Mouse (Mus musculus): ENCODE measurements around the gene Matn1.

The Matn1 gene

DNA sequence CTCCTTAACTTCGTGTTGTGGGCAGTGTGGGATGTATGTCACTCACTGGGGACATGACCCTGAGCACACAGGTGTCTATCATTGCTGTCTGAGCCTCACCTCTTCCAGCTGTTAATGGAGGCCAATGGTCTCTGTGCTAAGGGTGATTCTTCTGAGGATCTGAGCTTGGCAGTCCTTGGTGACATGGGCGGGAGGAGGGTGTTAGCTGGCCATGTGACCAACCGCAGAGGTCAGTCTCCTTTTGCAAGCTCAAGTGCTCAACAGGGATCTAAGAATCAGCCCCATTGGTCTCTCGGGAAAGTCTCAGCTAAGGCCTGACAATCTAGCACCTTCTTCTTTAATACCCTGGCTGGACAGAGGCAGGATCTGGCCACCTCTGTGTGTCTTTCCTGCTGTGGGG, 26.6 kb upstream of the Matn1 start:
- DNase-seq (ENCODE audit: low spot score): no peak

GRCm38 (mm10) chr4:130918805-130919749, 25.1 kb upstream of the Matn1 start:
- no peak for DNase-seq (ENCODE audit: low spot score)

GRCm38 (mm10) chr4:130919750-130920356, 24.3 kb upstream of the Matn1 start:
- DNase-seq (ENCODE audit: low spot score): no peak

DNA sequence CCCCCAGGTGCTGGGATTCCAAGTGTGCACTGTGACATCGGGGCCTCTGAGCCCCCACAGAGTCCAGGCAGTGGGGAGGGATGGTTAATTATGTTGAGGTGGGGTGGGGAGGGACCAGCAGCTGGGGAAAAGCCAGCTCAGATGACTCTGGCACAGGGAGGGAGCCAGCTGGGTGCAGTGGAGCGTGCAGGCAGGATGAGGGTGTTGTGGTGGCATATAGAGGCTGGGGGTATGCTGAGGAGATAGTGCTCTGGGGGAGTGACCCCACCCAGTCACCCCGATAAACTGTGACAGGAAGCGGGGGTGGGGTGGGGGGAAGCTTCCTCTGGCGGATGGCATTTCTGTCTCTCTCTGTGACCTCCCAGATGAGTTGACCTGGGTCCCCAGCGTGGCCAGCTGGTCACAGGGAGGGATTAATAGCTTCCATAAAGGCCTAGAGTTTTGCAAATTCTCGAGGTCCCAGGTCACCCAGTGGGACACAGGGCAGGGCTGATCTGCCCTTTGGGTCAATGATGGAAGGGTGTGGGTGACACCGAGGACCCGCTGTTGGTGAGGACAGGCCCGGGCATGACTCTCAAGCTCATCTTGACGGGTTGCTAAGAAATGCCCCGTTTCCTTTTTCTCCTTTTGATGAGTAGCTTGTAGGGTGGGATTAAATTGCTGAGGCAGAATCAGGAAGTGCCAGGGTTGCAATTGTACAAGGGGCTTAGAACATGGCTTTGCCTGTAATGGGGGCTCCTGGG, 23.1 kb upstream of the Matn1 start:
- no peak for DNase-seq (ENCODE audit: low spot score)

- DNase-seq (ENCODE audit: low spot score): no peak
Observed at GRCm38 (mm10) chr4:130921986-130922385, 22.2 kb upstream of the Matn1 start.

- no peak for DNase-seq (ENCODE audit: low spot score)
Observed at GRCm38 (mm10) chr4:130926274-130926673, 17.9 kb upstream of the Matn1 start.

GRCm38 (mm10) chr4:130927821-130928220, 16.4 kb upstream of the Matn1 start:
- DNase-seq (ENCODE audit: low spot score): no peak

- DNase-seq (ENCODE audit: low spot score): no peak
Observed at GRCm38 (mm10) chr4:130942644-130943043, 1.5 kb upstream of the Matn1 start.

- DNase-seq (ENCODE audit: low spot score): no peak
Observed at GRCm38 (mm10) chr4:130944779-130945178, 594 bp downstream of the Matn1 start.

GRCm38 (mm10) chr4:130947094-130947647, 3.0 kb downstream of the Matn1 start:
- DNase-seq (ENCODE audit: low spot score): peak; percentile 19

DNA sequence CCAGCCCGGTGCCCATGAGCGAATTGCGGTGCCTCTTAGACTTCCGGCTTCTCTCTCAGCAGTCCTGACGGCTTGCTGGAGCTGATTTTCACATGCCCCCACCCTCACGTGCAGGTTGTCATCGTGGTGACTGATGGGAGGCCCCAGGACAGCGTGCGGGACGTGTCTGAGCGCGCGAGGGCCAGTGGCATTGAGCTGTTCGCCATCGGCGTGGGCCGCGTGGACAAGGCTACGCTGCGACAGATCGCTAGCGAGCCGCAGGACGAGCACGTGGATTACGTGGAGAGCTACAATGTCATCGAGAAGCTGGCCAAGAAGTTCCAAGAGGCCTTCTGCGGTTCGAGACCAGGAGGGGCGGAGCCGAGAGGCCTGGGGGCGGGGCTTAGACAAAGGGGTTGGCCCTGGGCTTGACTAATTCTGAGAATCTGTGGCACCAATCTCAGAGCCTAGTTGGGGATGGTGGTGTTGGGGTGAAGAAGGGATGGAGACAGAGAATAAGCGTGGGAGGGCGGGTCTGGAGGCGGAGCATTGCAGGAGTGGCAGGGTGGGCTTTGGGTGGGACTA, 5.7 kb downstream of the Matn1 start:
- no peak for DNase-seq (ENCODE audit: low spot score)

DNA sequence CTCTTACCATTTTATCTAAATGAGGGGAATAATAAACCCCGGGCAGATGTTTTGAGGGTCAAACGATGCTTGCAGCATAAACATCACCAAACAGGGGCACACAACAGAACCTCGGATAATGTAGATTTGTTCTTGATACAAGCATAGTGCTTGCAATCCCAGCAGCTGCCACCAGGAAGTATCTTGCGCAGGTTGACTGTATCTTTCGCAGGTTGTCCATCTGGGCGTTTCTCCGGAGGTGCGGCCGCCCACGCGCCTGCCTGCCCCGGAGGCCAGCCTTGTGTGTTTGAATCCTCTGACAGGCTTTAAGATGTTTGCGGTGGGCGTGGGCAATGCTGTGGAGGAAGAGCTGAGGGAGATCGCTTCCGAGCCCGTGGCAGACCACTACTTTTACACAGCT, 8.3 kb downstream of the Matn1 start:
- no peak for DNase-seq (ENCODE audit: low spot score)

DNA sequence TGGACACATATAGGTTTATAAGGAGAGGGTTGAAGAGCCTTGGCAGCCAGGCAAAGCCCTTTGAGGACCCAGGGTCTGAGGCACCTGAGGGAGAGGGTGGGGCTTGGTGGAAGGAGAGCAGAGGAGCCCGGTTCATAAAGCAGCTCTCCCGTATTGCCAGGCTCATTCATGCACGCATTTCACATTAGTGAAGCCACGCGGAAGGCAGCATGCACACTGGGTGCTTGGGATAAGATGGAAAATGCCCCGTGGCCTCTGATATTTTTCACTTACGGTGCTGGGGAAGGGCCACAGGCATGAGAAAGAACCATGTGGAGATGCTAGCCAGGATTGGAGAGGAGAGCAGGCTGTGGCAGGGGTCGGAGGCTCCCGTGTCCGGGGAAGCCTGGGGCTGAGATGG, 13.0 kb downstream of the Matn1 start:
- no peak for DNase-seq (ENCODE audit: low spot score)

DNA sequence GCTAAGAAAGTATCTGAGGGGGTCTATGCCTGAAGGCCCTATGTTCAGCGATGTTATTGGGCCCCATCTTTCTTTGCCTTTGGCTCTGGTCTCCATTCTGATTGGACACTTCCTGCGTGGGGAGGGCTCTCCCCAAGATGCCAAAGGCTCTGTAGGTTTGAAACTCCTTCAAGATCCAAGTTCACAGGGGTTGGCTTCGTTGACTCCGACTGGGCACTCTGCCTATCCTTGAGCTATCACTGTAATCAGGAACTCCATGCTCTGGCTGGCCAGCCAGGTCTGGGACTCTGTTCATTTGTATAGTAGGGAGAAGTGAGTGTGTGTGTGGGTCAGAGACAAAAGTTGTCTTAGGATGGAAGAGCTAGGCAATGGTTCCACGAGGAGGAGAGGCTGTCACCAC, 14.6 kb downstream of the Matn1 start:
- no peak for DNase-seq (ENCODE audit: low spot score)

DNA sequence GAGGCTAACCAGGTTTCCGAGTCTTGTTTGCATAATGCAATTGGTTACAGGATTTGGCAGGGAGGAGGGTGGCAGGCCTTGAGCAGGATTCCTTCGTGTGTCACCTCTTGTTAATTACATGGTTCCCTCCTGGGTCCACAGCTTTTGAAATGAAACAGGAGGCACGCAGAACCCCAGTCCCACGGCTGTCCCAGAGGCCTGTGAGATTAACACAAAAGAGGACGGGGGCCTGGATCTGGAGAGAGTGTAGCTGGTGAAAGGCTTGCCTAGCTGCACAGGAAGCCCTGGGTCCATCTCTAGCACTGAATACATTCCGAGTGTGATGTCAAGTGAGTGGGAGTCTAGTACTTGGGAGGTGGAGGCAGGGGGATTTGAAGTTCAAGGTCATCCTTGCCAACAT, 15.5 kb downstream of the Matn1 start:
- no peak for DNase-seq (ENCODE audit: low spot score)

- DNase-seq (ENCODE audit: low spot score): peak; percentile 47
Observed at GRCm38 (mm10) chr4:130960118-130960734, 16.0 kb downstream of the Matn1 start.

GRCm38 (mm10) chr4:130971278-130971677, 27.1 kb downstream of the Matn1 start:
- no peak for DNase-seq (ENCODE audit: low spot score)

DNA sequence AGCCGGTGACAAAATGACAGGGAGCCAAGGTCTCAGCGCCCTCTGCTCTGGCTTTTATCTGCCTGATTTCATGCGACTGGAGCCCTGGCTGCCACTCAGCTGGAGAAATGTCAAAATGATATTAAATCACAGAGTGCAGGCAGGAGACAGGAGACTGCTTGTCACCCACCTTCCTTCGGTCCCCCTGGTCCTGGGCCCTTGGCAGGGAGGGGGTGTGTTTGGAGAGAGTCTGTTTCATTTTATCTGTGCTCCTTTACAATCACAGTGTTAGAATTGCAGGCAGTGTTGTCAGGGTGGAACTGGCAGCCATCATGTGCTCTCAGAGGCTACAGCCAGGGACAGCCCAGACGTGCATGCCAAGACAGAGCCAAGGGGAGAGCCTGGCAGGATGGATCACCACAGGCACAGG, 28.2 kb downstream of the Matn1 start:
- DNase-seq (ENCODE audit: low spot score): no peak

DNA sequence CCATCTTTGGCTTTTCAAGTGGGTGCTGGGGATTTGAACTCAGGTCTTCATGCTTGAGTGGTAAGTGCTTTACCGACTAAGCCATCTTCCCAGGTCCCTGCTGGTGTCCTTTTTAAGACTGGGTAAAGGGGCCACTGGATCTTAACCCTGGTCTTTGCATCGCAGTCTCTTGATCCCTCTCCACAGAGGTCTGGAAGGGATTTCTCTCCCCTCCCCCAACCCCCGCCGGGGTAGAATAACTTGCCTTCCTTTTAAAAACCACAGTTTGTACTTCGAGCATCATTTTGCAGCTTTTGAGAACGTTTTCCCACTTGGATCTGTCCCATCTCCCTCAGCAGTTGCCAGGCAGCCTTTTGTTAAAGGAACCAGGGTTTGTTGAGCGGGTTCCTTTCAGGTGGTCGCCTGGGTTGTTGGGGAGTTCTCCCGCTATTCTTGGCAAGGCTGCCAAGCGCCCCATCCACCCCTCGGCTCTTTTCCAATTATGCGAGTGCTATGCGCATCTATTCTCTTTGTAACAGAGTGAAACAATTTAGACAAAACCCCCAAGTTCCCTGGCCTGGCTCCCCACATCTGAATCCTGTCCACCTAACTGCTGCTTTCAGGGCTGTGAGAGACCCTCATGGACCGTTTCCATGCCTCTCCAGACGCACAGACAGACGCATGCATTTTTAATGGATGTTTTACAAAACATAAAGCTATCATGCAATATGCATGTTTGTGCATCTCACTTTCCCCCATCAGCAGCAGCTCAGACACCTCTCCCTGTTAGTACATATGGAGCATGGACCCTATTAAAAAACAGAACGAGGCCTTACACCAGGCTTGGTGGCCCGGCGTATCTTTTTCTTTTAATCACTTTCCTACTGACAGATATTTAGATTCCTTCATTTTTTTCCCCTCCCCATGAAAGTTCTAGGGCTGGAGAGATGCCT, 29.4 kb downstream of the Matn1 start:
- no peak for DNase-seq (ENCODE audit: low spot score)

DNA sequence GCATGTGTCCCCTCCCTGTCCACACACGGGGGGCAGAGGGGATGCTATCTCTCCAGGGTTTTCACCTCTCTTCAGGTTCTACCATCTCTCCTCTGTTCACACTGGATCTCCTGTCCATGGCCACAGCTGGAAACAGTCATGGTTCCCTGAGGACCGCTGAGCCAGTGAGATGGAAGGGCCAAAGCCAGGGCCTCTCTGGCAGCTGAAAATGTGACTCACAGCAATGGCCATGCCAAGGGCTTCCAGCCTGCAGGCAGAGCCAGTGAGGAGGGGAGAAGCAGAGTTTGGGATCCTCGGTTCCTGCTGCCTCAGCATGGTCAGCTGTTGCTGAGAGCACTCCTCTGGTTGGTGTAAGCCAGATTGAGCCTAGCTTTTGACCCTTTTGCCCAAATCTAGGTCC, 34.8 kb downstream of the Matn1 start:
- DNase-seq (ENCODE audit: low spot score): no peak

Measured in adipocyte (in vitro differentiated cells).